Mouse (Mus musculus): ENCODE data around the gene Tubb2a.

DNA sequence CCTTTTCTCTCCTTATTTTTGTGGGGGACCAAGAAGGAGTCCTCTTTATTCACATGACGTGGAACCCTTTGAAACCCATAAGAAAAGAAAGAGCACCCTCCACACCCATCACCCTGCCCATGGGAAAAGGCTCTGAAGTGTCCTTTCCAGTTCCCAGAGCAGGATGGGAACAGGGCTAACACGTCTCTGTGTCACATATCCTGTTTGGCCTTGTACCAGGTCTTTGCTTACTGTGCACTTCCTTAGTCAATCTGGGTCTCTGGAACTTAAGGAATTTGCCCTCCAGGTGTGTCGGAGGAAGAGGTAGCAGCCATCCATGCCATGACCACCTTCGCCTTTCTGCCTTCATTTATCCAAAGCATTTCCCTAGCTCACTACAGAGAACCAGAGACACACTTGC lies 18.6 kb upstream of the Tubb2a start:
- TF ChIP-seq EP300 (IDR thresholded peaks at IDR 0.05; ENCODE audit: low read depth) = no peak
- TF ChIP-seq CTCF (IDR thresholded peaks at IDR 0.05; ENCODE audit: low read depth) = no peak

Data from liver, embryonic 14.5 days (tissue).